Mouse (Mus musculus) brain, embryonic 14.5 days (tissue): ENCODE results near the gene Chka. TPM values are rescaled to one million over a fixed set of nuclear protein-coding genes. Genes with fewer than 3 reads are reported as not detected.

Experiments
- DNase-seq: peaks from one replicate; pipeline ENCODE4 v3.0.0-alpha.2; 2011; ENCODE audit warnings: low read depth
- CTCF ChIP-seq: fragments of 200-500 bp; IDR thresholded peaks from 2 replicates; pipeline ENCODE4 v1.5.1; 2012; ENCODE audit warnings: inconsistent platforms, mild to moderate bottlenecking, moderate library complexity, borderline replicate concordance; ENCODE audit not compliant: insufficient read depth, insufficient read length; ENCODE audit errors: extremely low read depth
- POLR2A ChIP-seq: fragments of 200-500 bp; IDR thresholded peaks from 2 replicates; pipeline ENCODE4 v1.6.1; 2012; ENCODE audit warnings: mild to moderate bottlenecking, inconsistent platforms, borderline replicate concordance; ENCODE audit not compliant: poor library complexity, insufficient read depth, insufficient read length, severe bottlenecking; ENCODE audit errors: extremely low read depth
- polyA plus RNA-seq: library from polyadenylated mRNA; depleted of rRNA; stranded (reverse); fragments of >200 nt; gene quantifications from 2 replicates; pipeline ENCODE4 v1.2.3, GENCODE M21; 2012

Gene Chka
- polyA plus RNA-seq, 1 experiment = 79.9 TPM

DNA sequence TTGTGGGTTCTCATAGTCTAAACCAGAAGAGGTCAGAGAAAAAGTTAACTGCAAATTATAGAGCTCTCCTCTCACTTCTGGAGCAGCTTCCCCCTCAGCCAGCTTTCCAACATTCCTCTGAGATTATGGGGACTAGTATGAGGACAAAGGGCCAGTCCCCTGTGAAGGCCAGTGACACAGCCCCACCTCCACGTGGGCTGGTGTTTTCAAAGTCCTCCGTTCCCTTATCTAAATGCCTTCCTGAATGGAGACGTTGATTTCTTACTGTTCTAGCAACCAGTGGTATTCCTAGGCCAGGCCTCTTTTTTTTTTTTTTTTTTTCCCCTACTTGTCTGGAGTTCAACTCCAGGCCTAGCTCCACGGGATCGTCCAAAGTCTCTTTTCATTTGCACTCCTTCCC, 1.5 kb upstream of the Chka start:
- TF ChIP-seq CTCF (no peak), POLR2A (no peak)
- DNase-seq = no peak

DNA sequence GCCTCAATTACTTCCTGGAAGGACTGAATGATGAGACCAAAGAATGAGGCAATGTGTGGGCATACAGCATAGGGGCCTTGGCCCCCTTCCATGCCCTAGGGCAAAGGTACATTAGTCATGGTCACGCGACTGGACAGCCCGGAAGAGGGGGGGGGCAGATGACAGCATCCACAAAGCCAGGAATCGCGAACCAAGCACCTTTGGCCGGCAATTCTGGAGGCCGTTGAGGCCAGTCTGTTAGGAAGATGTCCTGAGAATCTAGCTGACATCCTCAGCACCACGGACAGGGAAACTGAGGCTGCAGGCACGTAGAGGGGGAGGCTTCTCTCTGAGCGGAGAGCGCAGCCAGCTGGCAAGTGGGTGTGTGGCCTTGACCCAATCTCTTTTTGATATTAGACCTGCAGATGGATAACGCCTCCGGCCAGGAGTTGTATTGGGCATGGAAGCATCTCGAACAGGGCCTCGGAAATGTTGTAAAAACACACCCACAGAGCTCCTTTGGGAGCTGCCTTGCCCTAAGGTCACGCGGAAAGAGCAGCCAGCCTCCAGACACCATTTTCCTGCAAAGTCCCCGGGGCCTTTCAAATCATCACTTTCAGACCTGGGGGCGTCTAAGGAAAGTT, 615 bp upstream of the Chka start:
- TF ChIP-seq CTCF = no peak
- no peak for TF ChIP-seq POLR2A
- DNase-seq = peak; percentile 17

DNA sequence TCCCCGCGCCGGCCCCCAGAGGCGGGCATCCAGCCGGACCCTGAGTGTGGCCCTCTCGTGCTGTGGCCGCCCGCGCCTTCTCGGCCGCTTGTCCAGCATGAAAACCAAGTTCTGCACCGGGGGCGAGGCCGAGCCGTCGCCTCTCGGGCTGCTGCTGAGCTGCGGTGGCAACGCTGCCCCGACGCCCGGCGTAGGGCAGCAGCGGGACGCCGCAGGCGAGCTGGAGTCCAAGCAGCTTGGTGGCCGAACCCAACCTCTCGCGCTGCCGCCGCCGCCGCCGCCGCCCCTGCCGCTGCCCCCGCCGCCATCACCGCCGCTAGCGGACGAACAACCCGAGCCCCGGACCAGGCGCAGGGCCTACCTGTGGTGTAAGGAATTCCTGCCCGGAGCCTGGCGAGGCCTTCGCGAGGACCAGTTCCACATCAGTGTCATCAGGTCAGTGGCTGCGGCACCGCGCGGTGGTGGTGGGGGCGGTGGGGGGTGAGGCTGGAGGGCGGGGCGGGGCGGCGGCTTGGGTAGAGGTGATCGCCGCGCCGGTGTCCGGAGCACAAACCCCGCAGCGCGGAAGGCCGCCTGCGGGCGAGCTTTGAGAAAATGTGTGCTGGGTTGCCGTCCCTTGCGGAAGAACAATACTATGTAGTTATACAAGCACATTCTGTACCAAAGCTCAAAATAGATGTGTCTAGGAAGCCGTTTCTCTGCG, 557 bp downstream of the Chka start:
- DNase-seq = peak; percentile 59
- TF ChIP-seq POLR2A (no peak), CTCF (no peak)

DNA sequence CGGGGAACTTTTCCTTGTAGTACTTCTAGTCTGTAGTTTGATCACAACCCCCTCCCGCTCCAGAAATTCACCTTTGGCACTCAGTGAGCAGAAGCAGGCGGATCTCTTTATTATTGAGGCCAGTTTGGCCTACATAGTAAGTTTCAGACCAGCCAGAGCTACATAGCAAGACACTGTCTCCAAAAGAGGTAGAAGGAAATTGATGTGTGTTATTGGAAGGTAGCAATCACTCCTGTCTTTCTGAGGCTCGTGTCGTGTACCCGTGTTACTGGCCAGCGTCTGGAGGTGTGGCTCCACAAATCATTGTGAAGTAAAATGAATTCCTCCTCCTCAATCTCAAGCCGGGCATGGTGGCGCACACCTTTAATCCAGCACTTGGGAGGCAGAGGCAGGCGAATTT, 1.5 kb downstream of the Chka start:
- DNase-seq = no peak
- TF ChIP-seq CTCF (no peak), POLR2A (no peak)

DNA sequence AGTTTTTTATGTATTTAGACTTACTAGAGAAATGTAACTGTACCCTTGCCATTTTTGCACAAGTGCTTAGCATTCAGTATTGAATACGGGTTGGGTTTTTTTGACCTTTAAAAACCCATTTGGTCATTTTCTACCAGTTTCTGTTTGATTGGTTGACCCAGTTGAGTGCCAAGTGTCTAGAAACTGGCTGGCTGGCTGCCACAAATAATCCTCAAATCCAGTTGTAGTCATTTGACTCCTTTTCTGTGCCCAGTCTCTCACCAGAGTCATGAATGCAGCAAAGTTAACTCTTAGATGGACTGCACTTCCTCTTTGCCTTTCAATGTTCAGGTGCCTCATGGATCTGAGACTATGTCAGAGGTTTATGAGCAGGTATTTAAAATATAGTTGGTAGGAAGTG, 2.3 kb downstream of the Chka start:
- DNase-seq = peak; percentile 13
- TF ChIP-seq POLR2A = no peak
- no peak for TF ChIP-seq CTCF

DNA sequence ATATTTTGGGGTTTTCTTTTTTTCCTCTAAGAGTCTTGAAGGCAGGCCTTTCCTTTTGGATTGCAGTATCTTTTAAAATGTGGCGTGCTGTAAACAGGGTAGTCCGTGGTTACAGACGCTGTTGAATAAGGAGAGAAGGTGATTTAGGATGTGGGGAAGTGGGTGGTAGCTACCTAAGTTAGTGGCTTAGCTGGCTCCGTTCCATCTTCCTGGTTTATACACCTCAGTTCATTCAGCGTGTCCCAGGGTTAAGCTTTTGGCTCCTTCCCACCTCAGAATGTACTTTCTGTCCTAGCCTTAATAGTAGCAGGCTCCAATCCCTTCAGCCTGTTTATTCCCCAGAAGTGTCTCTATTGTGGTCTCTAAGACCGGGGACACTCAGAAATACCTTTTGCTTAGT, 3.5 kb downstream of the Chka start:
- no peak for TF ChIP-seq POLR2A
- no peak for TF ChIP-seq CTCF
- DNase-seq = no peak

DNA sequence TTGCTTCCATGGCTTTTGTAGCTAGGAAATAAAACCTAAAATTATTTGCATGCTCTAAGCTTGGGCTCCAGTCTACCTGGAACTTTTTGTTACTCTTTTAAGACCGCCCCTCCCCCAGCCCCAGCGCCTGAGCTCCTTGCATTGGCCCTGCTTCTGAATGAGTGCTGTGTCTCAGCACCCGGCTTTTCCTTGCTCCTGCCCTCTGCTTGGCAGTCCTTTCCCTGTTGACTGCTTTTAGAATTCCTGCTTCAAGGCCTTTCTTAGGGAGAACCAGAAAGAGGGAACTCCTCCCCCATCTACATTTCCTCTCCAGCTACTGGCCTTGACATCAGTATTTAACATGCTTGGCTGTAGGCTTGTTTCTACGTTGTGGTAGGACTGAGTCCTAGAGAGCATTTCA, 4.0 kb downstream of the Chka start:
- TF ChIP-seq POLR2A (no peak), CTCF (no peak)
- DNase-seq = peak; percentile 42

DNA sequence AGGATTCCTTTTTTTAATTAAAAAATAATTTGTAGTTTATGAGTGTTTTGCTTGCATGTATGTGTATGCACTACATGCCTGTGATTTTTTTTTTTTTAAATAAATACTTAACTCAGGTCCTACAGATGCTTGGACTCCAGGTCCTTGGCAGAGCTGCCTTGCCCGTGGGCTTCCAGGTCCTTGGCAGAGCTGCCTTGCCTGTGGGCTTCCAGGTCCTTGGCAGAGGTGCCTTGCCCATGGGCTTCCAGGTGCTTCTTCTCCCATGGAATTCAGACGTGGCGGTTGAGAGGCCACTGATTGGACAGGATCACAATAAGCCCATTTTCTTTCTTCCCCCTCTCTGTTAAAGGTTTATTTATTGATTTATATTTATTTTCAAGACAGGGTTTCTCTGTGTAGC, 5.6 kb downstream of the Chka start:
- no peak for TF ChIP-seq CTCF
- TF ChIP-seq POLR2A = no peak
- DNase-seq = no peak

DNA sequence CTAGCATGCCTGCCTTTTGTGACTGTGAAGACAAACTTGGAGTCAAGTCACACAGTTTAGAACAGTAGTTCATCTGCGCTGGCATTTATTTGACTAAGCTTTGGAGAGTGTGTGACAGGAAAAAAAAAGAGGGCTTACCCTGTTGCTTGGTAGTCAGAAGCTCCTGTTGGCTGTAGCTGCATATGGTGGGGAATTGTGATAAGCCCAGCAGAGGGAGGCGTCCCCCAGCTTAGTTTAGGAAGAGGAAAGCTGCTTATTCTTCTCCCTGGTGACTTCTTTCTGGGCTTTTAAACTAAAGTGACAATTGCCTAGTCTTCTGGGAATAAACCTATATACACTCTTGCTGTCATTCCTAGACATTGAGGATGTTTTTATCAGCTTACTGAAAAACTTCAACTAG, 11.1 kb downstream of the Chka start:
- TF ChIP-seq CTCF (no peak), POLR2A (no peak)
- DNase-seq = peak; percentile 6

DNA sequence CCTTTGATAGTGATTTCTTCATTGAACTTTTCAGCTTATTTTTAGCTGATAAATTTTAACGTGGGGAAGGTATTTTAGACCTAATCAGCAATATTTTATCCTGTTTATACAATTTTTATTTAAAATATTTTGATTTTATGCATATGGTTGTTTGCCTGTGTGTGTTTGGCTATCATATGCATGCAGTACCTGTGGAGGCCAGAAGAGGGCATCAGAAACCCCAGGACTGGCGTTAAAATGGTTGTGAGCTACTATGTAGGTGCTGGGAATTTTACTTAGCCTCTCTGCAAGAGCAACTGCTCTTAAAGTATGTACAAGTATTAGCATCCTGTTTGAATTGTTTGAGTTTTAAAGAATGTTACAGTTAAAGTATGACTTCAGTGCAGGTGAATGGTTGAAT, 13.4 kb downstream of the Chka start:
- DNase-seq = no peak
- TF ChIP-seq POLR2A (no peak), CTCF (peak; percentile 24; the same call in 1 of the 2 replicates)

DNA sequence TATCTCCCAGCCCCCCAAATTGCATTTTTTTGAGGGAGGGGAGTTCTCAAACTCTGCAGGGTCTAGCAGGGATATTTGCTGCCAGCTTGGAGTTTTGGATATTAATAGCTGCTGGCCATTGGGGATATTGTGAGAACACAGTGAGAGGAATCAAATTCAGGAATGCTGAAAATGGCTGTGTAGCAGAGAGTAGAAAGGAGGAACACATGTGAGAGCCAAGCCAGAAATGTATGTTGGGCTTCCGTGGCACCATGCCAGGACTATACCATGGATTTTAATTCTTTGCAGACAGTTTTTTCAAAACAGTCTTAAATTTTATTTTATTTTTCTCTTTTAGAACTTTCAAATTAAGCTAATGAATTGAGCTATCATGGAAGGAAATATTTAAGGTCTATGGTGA, 16.7 kb downstream of the Chka start:
- DNase-seq = no peak
- TF ChIP-seq POLR2A (no peak), CTCF (no peak)

DNA sequence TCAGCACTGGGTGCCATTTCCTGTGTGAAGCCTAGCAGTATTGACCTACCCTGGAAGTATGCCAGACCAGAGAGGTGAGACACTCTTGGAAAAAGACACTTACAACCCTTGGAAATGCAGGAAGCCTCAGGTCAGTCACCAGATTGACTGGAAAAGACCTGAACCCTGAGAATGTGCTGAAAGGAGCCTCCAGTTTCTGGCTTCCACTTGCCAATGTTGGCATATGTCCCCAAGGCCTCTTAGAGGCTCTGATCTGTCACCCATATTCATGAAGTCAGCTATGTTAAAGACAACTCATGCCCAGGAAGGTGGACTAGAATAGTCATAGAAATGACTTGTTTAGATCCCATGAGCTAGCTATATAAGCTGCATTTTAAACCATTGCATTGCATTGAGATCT, 19.9 kb downstream of the Chka start:
- TF ChIP-seq POLR2A (no peak), CTCF (no peak)
- no peak for DNase-seq
